Mouse (Mus musculus) kidney, postnatal 0 days (tissue): ENCODE results near the gene Dcun1d2. TPM values are rescaled to one million over a fixed set of nuclear protein-coding genes. Genes with fewer than 3 reads are reported as not detected.

ENCODE experiments used
- ATAC-seq: fragments of 200-750 bp; cut with Nextera tagmentation; replicated peaks from 2 replicates; pipeline ENCODE4 v1.8.0; 2017; ENCODE audit warnings: low read depth, moderate number of reproducible peaks, moderate TSS enrichment, moderate library complexity; ENCODE audit not compliant: low FRiP score
- DNase-seq: peaks from one replicate; pipeline ENCODE4 v3.0.0-alpha.2; 2016; ENCODE audit warnings: low spot score
- H3K27ac ChIP-seq: fragments of 300-500 bp; sonication (generic); 2 replicates; pipeline ENCODE4 v1.5.1; 2014; ENCODE audit warnings: mild to moderate bottlenecking
- H3K27me3 ChIP-seq: fragments of 300-500 bp; sonication (generic); 2 replicates; pipeline ENCODE4 v1.6.1; 2014; ENCODE audit warnings: low read length, mixed read lengths; ENCODE audit not compliant: insufficient read depth
- H3K36me3 ChIP-seq: fragments of 300-500 bp; sonication (generic); 2 replicates; pipeline ENCODE4 v1.6.1; 2014; ENCODE audit warnings: low read length, mixed read lengths; ENCODE audit not compliant: insufficient read depth
- H3K4me1 ChIP-seq: fragments of 300-500 bp; sonication (generic); replicated peaks from 2 replicates; pipeline ENCODE4 v1.6.1; 2014; ENCODE audit warnings: antibody characterized with exemption, low read length, mixed read lengths; ENCODE audit not compliant: insufficient read depth
- H3K4me2 ChIP-seq: fragments of 300-500 bp; sonication (generic); 2 replicates; pipeline ENCODE4 v1.6.1; 2014; ENCODE audit warnings: mild to moderate bottlenecking, low read length, moderate library complexity, mixed read lengths
- H3K4me3 ChIP-seq: fragments of 300-500 bp; sonication (generic); replicated peaks from 2 replicates; pipeline ENCODE4 v1.5.1; 2014; ENCODE audit warnings: low read depth, low read length
- H3K9ac ChIP-seq: fragments of 300-500 bp; sonication (generic); 2 replicates; pipeline ENCODE4 v1.6.1; 2014; ENCODE audit warnings: low read depth, low read length
- H3K9me3 ChIP-seq: fragments of 300-500 bp; sonication (generic); replicated peaks from 2 replicates; pipeline ENCODE4 v1.6.1; 2016; ENCODE audit warnings: low read length, inconsistent platforms, mixed read lengths
- CTCF ChIP-seq: IDR thresholded peaks from 2 replicates; pipeline ENCODE4 v1.5.1; 2016; ENCODE audit warnings: antibody characterized with exemption, low read depth, mild to moderate bottlenecking, moderate library complexity
- WGBS: fragments of 180-500 bp; shearing (Covaris S2); extraction: QIAGEN DNeasy Blood & Tissue Kit; methylation state at CpG from one replicate; pipeline ENCODE4 v1.1.7; 2014; 5-methylcytosine and 5-hydroxymethylcytosine counted together
- polyA plus RNA-seq: library from polyadenylated mRNA; unstranded; fragments of >200 nt; fragmentation: Nextera tagmentation; extraction: Ambion mirVana; gene quantifications from 2 replicates; pipeline ENCODE4 v1.2.1, GENCODE M21; 2015

Dcun1d2 gene
- polyA plus RNA-seq, 1 experiment from 2014 or later = 17.3 TPM

- WGBS = 62% methylated on average over 10 of the region's 10 CpGs
- no peak overlapping the region for H3K9ac ChIP-seq
- no peak overlapping the region for H3K4me3 ChIP-seq
- DNase-seq (no peak), ATAC-seq (no peak)
- no peak overlapping the region for H3K4me2 ChIP-seq
- no peak overlapping the region for H3K27ac ChIP-seq
- no peaks in the 10 kb centered on the region for H3K27me3 ChIP-seq
- no peaks in the 10 kb centered on the region for H3K36me3 ChIP-seq
- no peaks in the 10 kb centered on the region for H3K4me1 ChIP-seq
- no peaks in the 10 kb centered on the region for H3K9me3 ChIP-seq
- no peak for TF ChIP-seq CTCF
Measured at GRCm38 (mm10) chr8:13242985-13243870, 44.7 kb downstream of the Dcun1d2 start.

- 70% methylated on average over 7 of the region's 7 CpGs for WGBS
- no peak for TF ChIP-seq CTCF
- ATAC-seq = no peak
- Histone ChIP-seq H3K27me3 (no peaks in the 10 kb centered on the region), H3K4me2 (no peak overlapping the region), H3K36me3 (no peaks in the 10 kb centered on the region), H3K9ac (no peak overlapping the region), H3K27ac (no peak overlapping the region), H3K9me3 (no peaks in the 10 kb centered on the region), H3K4me3 (no peak overlapping the region), H3K4me1 (no peaks in the 10 kb centered on the region)
- DNase-seq = no peak
Measured at GRCm38 (mm10) chr8:13240691-13241090, 47.2 kb downstream of the Dcun1d2 start.

- H3K36me3 ChIP-seq = no peaks in the 10 kb centered on the region
- 87% methylated on average over 9 of the region's 9 CpGs for WGBS
- no peak for ATAC-seq
Measured at GRCm38 (mm10) chr8:13240055-13240454, 47.9 kb downstream of the Dcun1d2 start.

GRCm38 (mm10) chr8:13234803-13235202, 53.1 kb downstream of the Dcun1d2 start:
- Histone ChIP-seq H3K27ac (no peak overlapping the region), H3K9me3 (no peaks in the 10 kb centered on the region), H3K4me2 (no peak overlapping the region), H3K36me3 (no peaks in the 10 kb centered on the region), H3K4me3 (no peak overlapping the region), H3K9ac (no peak overlapping the region), H3K27me3 (no peaks in the 10 kb centered on the region), H3K4me1 (no peaks in the 10 kb centered on the region)
- DNase-seq = no peak
- TF ChIP-seq CTCF = no peak
- no peak for ATAC-seq
- 77% methylated on average over 13 of the region's 13 CpGs for WGBS

More at GRCm38 (mm10) chr8:13240055-13240454, 47.9 kb downstream of the Dcun1d2 start:
- Histone ChIP-seq H3K4me3 (no peak overlapping the region), H3K9me3 (no peaks in the 10 kb centered on the region), H3K4me1 (no peaks in the 10 kb centered on the region), H3K27me3 (no peaks in the 10 kb centered on the region), H3K4me2 (no peak overlapping the region), H3K9ac (no peak overlapping the region), H3K27ac (no peak overlapping the region)
- DNase-seq = no peak
- TF ChIP-seq CTCF = no peak

- H3K27ac ChIP-seq = no peak overlapping the region
- no peak overlapping the region for H3K4me2 ChIP-seq
- ATAC-seq = no peak
Measured at GRCm38 (mm10) chr8:13230471-13230870, 57.5 kb downstream of the Dcun1d2 start.

GRCm38 (mm10) chr8:13229802-13230201, 58.1 kb downstream of the Dcun1d2 start:
- no peak overlapping the region for H3K9ac ChIP-seq
- no peaks in the 10 kb centered on the region for H3K27me3 ChIP-seq
- no peak overlapping the region for H3K4me3 ChIP-seq
- ATAC-seq (no peak), DNase-seq (no peak)
- H3K36me3 ChIP-seq = no peaks in the 10 kb centered on the region
- no peaks in the 10 kb centered on the region for H3K4me1 ChIP-seq
- no peaks in the 10 kb centered on the region for H3K9me3 ChIP-seq
- 52% methylated on average over 12 of the region's 12 CpGs for WGBS
- no peak for TF ChIP-seq CTCF
- H3K27ac ChIP-seq = no peak overlapping the region
- no peak overlapping the region for H3K4me2 ChIP-seq

More at GRCm38 (mm10) chr8:13230471-13230870, 57.5 kb downstream of the Dcun1d2 start:
- Histone ChIP-seq H3K4me3 (no peak overlapping the region), H3K4me1 (no peaks in the 10 kb centered on the region), H3K9me3 (no peaks in the 10 kb centered on the region), H3K36me3 (no peaks in the 10 kb centered on the region), H3K27me3 (no peaks in the 10 kb centered on the region), H3K9ac (no peak overlapping the region)
- no peak for DNase-seq
- 87% methylated on average over 4 of the region's 4 CpGs for WGBS
- no peak for TF ChIP-seq CTCF
